Mouse (Mus musculus): ENCODE measurements around the gene Daam1. TPM values are rescaled to one million over a fixed set of nuclear protein-coding genes. Genes with fewer than 3 reads are reported as not detected.

Daam1 gene
- polyA plus RNA-seq, 1 experiment from 2014 or later, result 13.8 TPM

DNA sequence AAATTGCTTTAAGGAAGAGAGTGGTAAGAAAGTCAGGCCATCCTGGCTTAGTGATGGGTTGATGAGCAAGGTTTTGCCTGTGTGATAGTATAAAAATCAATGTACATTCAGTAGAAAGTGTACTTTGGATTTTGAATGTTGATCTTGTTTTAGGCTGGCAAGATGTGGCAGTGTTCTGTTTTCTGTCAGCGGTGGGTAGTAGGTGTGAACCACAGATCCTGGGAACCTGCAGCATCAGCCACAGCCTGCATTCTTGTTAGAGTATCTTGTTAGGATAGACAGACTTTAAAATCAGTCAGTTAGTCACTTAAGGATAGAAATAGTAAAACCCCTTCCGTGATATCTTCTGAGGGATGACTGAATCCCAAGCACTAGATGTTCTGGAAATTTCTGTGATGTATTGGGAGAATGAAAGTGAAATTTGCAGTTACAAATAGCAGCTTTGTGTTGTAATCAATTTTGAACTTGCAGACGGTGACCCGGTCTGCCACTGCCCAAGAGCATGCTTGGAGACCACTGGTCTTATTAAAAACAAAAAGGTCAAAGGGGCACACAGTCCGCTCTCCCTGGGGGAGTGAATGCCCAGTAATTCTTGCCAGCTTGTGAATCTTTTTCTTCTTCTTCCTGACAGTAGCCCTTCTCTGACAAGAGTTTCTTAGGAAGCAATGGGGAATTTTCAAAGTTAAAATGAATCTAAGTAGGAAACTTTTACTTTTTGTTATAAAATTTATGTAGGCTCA lies 17.3 kb downstream of the Daam1 start:
- H3K4me1 ChIP-seq, result peaks cover 20% of the 10 kb centered on the region
- no peak overlapping the region for H3K27ac ChIP-seq
- no peak overlapping the region for H3K4me3 ChIP-seq
- no peak for ATAC-seq (ENCODE audit: borderline replicate concordance, extremely low read depth, low FRiP score, low TSS enrichment)
- H3K4me2 ChIP-seq, result no peak overlapping the region
- H3K27me3 ChIP-seq, result no peaks in the 10 kb centered on the region
- WGBS, result 65% methylated on average over 5 of the region's 5 CpGs
- H3K9ac ChIP-seq, result no peak overlapping the region
- H3K36me3 ChIP-seq, result no peaks in the 10 kb centered on the region
- no peaks in the 10 kb centered on the region for H3K9me3 ChIP-seq

DNA sequence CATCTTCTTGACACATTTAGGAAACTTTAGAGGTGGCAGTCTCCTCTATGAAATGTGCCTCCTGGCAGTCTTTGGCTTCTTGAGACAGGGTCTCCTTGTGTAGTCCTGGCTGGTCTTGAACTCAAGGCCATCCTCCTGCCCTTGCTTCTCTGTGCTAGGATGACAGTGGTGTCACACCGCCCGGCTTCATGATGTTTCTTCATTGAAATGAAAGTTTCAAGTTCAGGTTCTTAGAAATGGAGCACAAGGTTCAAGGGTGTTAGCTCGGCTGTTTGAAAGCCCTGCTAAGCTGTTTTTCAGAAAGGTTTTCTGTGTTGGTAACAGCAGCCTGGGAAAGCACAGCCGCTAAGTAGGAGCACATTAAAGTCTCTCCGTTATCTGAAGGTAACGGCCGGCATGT lies 18.2 kb downstream of the Daam1 start:
- H3K9me3 ChIP-seq, result no peaks in the 10 kb centered on the region
- no peak overlapping the region for H3K27ac ChIP-seq
- no peak overlapping the region for H3K9ac ChIP-seq
- H3K27me3 ChIP-seq, result no peaks in the 10 kb centered on the region
- WGBS, result 92% methylated on average over 7 of the region's 7 CpGs
- no peak for ATAC-seq (ENCODE audit: borderline replicate concordance, extremely low read depth, low FRiP score, low TSS enrichment)
- no peak overlapping the region for H3K4me3 ChIP-seq
- peaks cover 26% of the 10 kb centered on the region for H3K4me1 ChIP-seq
- H3K4me2 ChIP-seq, result no peak overlapping the region
- no peaks in the 10 kb centered on the region for H3K36me3 ChIP-seq

DNA sequence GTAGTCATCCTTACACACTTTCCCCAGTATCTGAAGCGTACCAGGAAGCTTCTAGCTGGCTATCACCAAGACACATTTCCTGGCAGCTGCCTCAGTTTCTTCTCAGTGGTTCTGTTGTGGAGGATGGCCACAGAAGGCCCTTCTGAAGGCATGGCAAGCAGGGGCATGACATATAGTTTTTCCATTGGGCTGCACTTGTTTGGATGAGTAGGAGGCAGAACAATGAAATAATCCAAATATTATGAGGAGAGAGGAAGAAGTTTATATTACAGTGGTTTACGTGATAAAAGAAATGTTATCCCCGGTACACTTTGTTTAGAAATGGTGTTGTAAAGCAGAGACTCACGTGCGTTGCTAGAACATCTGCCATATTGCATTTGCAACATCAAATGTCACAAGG lies 19.3 kb downstream of the Daam1 start:
- ATAC-seq (ENCODE audit: borderline replicate concordance, extremely low read depth, low FRiP score, low TSS enrichment), result no peak
- Histone ChIP-seq H3K4me1 (peaks cover 37% of the 10 kb centered on the region), H3K9me3 (no peaks in the 10 kb centered on the region), H3K9ac (no peak overlapping the region), H3K27me3 (no peaks in the 10 kb centered on the region), H3K36me3 (no peaks in the 10 kb centered on the region), H3K4me2 (no peak overlapping the region), H3K27ac (peak overlapping the region; percentile 1; the same call in 1 of the 2 replicates), H3K4me3 (no peak overlapping the region)
- WGBS, result 42% methylated on average over 5 of the region's 5 CpGs

DNA sequence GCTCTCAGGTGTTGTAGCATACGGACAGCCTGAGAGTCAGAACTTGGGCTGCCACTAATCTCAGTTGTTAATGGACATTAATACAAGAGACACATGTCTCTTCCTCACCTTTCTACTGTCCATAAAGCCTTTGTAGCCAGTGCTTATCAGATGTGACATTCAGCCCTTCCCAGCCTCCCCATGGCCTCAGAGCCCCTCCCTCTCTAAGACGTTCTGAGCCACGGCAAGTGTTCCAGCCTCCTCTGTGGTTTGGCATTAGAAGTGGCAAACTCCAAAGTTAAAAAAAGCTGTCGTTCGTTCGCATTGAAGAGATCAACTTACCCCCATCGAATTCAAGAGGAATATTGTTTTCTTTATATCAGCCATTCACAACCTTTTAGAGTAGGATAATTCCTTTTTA lies 21.8 kb downstream of the Daam1 start:
- H3K9me3 ChIP-seq, result no peaks in the 10 kb centered on the region
- peaks cover 56% of the 10 kb centered on the region for H3K4me1 ChIP-seq
- H3K27me3 ChIP-seq, result no peaks in the 10 kb centered on the region
- no peak overlapping the region for H3K9ac ChIP-seq
- no peak for ATAC-seq (ENCODE audit: borderline replicate concordance, extremely low read depth, low FRiP score, low TSS enrichment)
- H3K36me3 ChIP-seq, result no peaks in the 10 kb centered on the region
- no peak overlapping the region for H3K27ac ChIP-seq
- WGBS, result 52% methylated on average over 7 of the region's 7 CpGs
- no peak overlapping the region for H3K4me2 ChIP-seq
- H3K4me3 ChIP-seq, result no peak overlapping the region

DNA sequence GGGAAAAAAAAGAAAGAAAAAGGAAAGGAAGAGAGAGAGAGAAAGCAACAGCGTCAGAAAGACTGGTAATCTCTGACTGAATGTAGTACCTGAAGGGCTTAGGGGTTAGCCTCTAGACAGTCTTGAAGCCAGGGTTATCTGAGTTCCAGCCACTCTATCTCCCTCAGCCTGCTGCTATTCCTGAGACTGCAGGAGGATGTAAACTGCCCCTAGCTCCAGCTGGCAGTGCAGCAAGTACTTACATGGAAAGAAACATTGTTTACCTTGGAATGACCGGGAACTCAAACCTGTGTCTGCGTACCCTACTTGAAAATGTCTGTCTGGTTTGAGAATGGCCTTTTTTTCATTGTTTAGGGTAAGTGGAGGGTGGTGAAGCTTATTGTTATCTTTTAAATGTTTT lies 22.8 kb downstream of the Daam1 start:
- Histone ChIP-seq H3K9me3 (no peaks in the 10 kb centered on the region), H3K36me3 (no peaks in the 10 kb centered on the region), H3K9ac (no peak overlapping the region), H3K27me3 (no peaks in the 10 kb centered on the region), H3K27ac (peak overlapping the region; percentile 19), H3K4me1 (peaks cover 63% of the 10 kb centered on the region), H3K4me2 (no peak overlapping the region), H3K4me3 (no peak overlapping the region)
- no peak for ATAC-seq (ENCODE audit: borderline replicate concordance, extremely low read depth, low FRiP score, low TSS enrichment)
- WGBS, result 33% methylated on average over 3 of the region's 3 CpGs

DNA sequence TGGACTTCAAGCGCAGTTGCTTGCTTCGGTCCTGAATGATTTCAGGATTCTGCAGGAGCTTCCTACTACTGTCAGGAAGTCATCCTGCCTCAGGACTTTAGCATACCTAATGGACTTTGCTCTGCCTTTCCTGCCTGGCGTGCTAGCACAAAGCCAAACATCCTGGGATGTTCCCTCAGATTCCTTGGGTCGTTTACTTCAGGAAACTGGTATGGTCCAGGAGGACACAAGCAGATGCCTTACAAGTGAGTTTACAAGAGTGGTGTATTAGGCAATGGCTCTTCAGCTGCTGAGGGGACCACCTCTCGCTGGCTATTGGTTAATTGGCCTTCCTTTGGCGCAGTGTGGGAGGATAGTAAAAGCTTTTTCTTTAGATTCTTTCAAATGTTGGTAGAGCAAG lies 23.3 kb downstream of the Daam1 start:
- 63% methylated on average over 6 of the region's 6 CpGs for WGBS
- ATAC-seq (ENCODE audit: borderline replicate concordance, extremely low read depth, low FRiP score, low TSS enrichment), result no peak
- H3K36me3 ChIP-seq, result no peaks in the 10 kb centered on the region
- H3K27ac ChIP-seq, result peak overlapping the region; percentile 49; the same call in 1 of the 2 replicates
- no peak overlapping the region for H3K4me3 ChIP-seq
- peaks cover 65% of the 10 kb centered on the region for H3K4me1 ChIP-seq
- no peak overlapping the region for H3K9ac ChIP-seq
- H3K4me2 ChIP-seq, result no peak overlapping the region
- no peaks in the 10 kb centered on the region for H3K9me3 ChIP-seq
- H3K27me3 ChIP-seq, result no peaks in the 10 kb centered on the region

DNA sequence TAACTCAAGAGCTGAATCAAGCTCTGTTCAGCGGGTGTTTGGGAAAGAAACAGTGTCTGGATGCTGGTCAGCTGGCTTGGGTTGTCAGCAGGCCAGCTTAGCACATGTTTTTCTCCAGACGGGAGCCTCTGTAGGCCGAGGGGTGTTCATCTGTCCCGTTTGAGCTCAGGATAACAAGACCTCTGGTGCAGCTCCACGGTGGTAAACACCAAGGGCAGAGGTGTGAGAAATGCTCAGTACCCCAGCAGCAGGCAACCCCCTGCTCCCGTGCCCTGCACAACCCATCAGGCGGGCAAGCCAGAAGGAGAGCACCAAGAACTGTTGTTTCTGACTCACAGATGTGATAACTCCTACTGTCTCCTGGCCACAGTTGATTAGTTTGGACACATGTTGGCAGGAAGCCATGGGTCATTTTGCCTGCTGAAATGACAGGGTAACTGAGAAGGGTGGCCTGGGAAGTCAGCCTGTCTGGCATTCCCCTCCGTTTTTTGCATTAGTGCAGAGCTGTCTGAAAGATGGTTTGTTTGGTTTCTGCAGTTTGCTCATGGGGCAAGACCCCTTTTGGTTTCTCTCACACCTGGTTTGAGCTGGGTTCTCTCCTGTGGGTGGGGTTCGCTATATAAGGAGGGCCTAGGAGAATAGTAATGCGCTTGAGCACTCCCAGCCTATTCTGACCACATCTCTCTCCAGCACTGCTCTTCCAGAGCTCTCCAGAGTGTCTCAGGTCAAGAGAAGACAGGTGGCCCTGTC lies 25.0 kb downstream of the Daam1 start:
- peak overlapping the region; percentile 77 for H3K27ac ChIP-seq
- peaks cover 79% of the 10 kb centered on the region for H3K4me1 ChIP-seq
- H3K4me2 ChIP-seq, result peak overlapping the region; percentile 27; the same call in 1 of the 2 replicates
- no peak overlapping the region for H3K4me3 ChIP-seq
- H3K36me3 ChIP-seq, result peaks cover 6% of the 10 kb centered on the region; the same call in 1 of the 2 replicates
- H3K9ac ChIP-seq, result no peak overlapping the region
- no peaks in the 10 kb centered on the region for H3K9me3 ChIP-seq
- WGBS, result 25% methylated on average over 10 of the region's 10 CpGs
- peak; percentile 81 for ATAC-seq (ENCODE audit: borderline replicate concordance, extremely low read depth, low FRiP score, low TSS enrichment)
- no peaks in the 10 kb centered on the region for H3K27me3 ChIP-seq

DNA sequence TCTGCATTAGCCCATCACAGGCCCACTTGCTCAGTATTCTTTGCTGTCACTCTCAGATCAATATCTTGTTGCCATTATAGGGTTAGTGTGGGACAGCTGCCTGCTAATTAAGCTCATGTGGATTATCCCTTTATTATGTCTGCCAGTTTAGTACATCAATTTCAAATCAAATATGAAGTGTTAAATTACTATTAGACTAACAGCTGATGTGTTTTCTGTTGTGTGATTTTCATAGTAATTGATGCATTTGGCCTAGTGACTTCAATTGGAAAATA lies 25.5 kb downstream of the Daam1 start:
- peaks cover 79% of the 10 kb centered on the region for H3K4me1 ChIP-seq
- ATAC-seq (ENCODE audit: borderline replicate concordance, extremely low read depth, low FRiP score, low TSS enrichment), result no peak
- H3K27me3 ChIP-seq, result no peaks in the 10 kb centered on the region
- H3K9ac ChIP-seq, result no peak overlapping the region
- H3K9me3 ChIP-seq, result no peaks in the 10 kb centered on the region
- H3K4me2 ChIP-seq, result no peak overlapping the region
- 0 out of 2 replicates have a peak overlapping the region, but pooled peaks have one; percentile 35 for H3K27ac ChIP-seq
- H3K4me3 ChIP-seq, result no peak overlapping the region
- peaks cover 6% of the 10 kb centered on the region; the same call in 1 of the 2 replicates for H3K36me3 ChIP-seq

DNA sequence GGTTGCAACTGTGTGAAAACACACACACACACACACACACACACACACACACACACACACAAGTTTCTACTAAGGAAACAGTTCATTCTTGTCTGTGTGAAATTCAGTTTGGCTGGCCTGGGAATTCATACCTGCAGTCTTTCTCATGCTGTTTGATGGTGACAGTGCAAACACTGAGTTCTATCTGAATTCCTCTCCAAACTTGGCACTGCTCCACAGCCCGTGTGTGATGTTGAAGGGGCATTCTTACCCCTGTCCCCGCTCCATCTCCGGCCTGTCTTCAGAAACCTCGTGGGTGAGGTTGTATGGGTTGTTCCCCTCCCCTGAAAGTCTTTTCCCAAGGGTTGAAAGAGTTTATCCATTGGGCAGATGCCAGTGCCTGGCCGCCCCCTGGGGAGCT lies 28.2 kb downstream of the Daam1 start:
- no peak overlapping the region for H3K4me2 ChIP-seq
- no peak overlapping the region for H3K4me3 ChIP-seq
- H3K27ac ChIP-seq, result 0 out of 2 replicates have a peak overlapping the region, but pooled peaks have one; percentile 12
- H3K9ac ChIP-seq, result no peak overlapping the region
- ATAC-seq (ENCODE audit: borderline replicate concordance, extremely low read depth, low FRiP score, low TSS enrichment), result no peak
- H3K9me3 ChIP-seq, result no peaks in the 10 kb centered on the region
- peaks cover 6% of the 10 kb centered on the region; the same call in 1 of the 2 replicates for H3K36me3 ChIP-seq
- H3K27me3 ChIP-seq, result no peaks in the 10 kb centered on the region
- 39% methylated on average over 5 of the region's 5 CpGs for WGBS
- H3K4me1 ChIP-seq, result peaks cover 81% of the 10 kb centered on the region

DNA sequence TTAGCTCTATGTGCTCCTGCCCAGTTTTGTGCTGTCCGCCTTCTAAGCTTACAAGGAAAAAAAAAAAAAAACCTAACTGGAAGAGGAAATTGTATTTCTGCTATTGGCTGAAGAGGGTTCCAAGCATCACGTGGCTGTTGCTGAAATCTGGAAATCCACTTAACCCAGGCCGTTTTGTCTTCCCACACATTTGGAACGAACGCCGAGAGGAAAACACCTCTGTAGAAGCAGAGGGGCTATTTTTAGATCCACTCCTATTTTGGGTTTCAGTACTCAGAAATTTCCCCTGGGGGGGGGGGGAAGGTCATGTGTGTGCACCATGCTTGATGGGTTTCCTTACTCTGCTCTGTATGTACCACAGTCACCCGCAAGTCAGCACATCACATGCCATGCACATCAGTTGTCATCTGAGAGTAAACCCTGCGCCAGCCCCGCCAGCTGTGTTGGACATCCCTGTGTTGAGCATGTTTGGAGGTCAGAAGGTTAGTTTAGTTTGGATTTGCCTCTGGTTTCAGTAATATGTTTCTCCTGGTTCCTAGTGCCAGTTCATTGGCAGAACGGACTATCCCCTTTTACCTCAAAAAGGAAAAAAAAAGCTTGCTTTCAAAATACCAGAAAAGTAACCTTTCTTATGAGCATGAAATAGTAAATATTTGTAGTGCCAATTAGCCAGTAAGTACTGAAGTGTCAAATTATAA lies 33.1 kb downstream of the Daam1 start:
- peak; percentile 68 for ATAC-seq (ENCODE audit: borderline replicate concordance, extremely low read depth, low FRiP score, low TSS enrichment)
- Histone ChIP-seq H3K4me1 (peaks cover 46% of the 10 kb centered on the region), H3K9me3 (no peaks in the 10 kb centered on the region), H3K4me3 (no peak overlapping the region), H3K27me3 (no peaks in the 10 kb centered on the region), H3K36me3 (peaks cover 6% of the 10 kb centered on the region; the same call in 1 of the 2 replicates), H3K4me2 (peak overlapping the region; percentile 31), H3K27ac (peak overlapping the region; percentile 52), H3K9ac (no peak overlapping the region)
- WGBS, result 27% methylated on average over 10 of the region's 10 CpGs

DNA sequence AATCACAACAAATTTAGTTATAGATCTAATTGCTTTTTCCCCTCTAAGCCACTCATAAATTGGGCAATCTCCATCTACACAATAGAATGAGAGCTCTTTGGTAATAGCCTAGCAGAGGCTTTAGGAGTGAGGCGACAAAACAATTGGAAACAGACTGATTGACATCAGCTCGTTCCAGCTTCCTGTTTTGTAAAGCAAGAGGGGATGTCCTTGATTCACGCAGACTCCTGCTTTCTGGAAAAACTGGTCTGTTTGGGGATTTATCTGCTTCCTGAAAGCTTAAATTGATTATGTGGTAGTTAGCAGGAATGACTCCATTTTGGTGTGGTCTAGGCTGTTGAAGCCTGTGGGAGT lies 33.6 kb downstream of the Daam1 start:
- 30% methylated on average over 3 of the region's 3 CpGs for WGBS

DNA sequence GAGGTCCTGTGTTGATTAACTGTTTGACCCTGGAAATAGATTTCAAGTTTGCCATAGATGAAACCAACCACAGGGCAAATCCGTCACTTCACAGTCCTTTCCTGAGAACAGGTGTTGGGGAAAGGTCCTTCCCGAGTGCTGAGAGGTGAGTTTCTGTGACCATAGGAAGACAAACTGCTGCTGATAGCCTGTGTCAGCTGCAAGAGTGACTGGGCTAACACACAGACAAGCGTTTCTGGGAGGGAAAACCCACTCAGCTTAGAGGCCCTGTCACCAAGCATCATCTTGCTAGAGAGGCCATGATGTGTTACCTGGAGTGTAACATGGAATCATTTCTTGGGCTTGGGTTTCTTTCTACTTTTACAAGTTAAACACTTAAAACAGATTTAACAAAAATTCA lies 35.1 kb downstream of the Daam1 start:
- H3K27ac ChIP-seq, result no peak overlapping the region
- 55% methylated on average over 3 of the region's 3 CpGs for WGBS

More for the DNA sequence above, 33.6 kb downstream of the Daam1 start:
- H3K27ac ChIP-seq, result no peak overlapping the region
- no peaks in the 10 kb centered on the region for H3K27me3 ChIP-seq
- no peak for ATAC-seq (ENCODE audit: borderline replicate concordance, extremely low read depth, low FRiP score, low TSS enrichment)
- H3K4me2 ChIP-seq, result no peak overlapping the region
- H3K9ac ChIP-seq, result no peak overlapping the region
- peaks cover 6% of the 10 kb centered on the region; the same call in 1 of the 2 replicates for H3K36me3 ChIP-seq
- H3K4me1 ChIP-seq, result peaks cover 41% of the 10 kb centered on the region
- H3K4me3 ChIP-seq, result no peak overlapping the region
- no peaks in the 10 kb centered on the region for H3K9me3 ChIP-seq

More for the DNA sequence above, 35.1 kb downstream of the Daam1 start:
- no peak for ATAC-seq (ENCODE audit: borderline replicate concordance, extremely low read depth, low FRiP score, low TSS enrichment)
- H3K27me3 ChIP-seq, result no peaks in the 10 kb centered on the region
- H3K9ac ChIP-seq, result no peak overlapping the region
- no peak overlapping the region for H3K4me3 ChIP-seq
- H3K4me1 ChIP-seq, result peaks cover 35% of the 10 kb centered on the region
- no peaks in the 10 kb centered on the region for H3K9me3 ChIP-seq
- no peaks in the 10 kb centered on the region for H3K36me3 ChIP-seq
- H3K4me2 ChIP-seq, result no peak overlapping the region

Data from lung, embryonic 15.5 days (tissue).